Mouse (Mus musculus) cerebellum, adult 2 months (tissue): ENCODE data around the gene Rpp38.

Experiments used
- CTCF ChIP-seq: fragments of 200-500 bp; IDR thresholded peaks from 2 replicates; pipeline ENCODE4 v1.5.1; 2011; ENCODE audit warnings: low read depth, mild to moderate bottlenecking, control low read depth, low read length, moderate library complexity, borderline replicate concordance; ENCODE audit not compliant: insufficient read depth
- POLR2A ChIP-seq: fragments of 200-500 bp; IDR thresholded peaks from 2 replicates; pipeline ENCODE4 v1.6.1; 2011; ENCODE audit warnings: low read length, control low read depth, borderline replicate concordance; ENCODE audit not compliant: insufficient read depth

GRCm38 (mm10) chr2:3357887-3358286, 25.4 kb upstream of the Rpp38 start:
- TF ChIP-seq CTCF (no peak), POLR2A (no peak)
